Comparison of ENCODE assay signal across 26 mouse cellular contexts in genomic region chr8:110530008-110530762, GRCm38 (mm10).
DNase-seq lines count a peak whose midpoint lies in the region; ATAC-seq and TF ChIP-seq lines count a peak whose summit lies in the region.
"Had no signal": no experiment of that assay in that cellular context is flagged by ENCODE, and none has a peak within 500 bp of the region (broad histone marks: within the 10 kb centered on the region; RNA-seq: fewer than 3 reads in every experiment).

No protein-coding gene starts in this region.

- no peak for TF ChIP-seq CTCF in liver, adult 2 months (IDR thresholded peaks at IDR 0.05; ENCODE audit: low read depth, low read length)
- no peak for TF ChIP-seq CTCF in liver, postnatal 0 days (IDR thresholded peaks at IDR 0.05; ENCODE audit: low read depth)
- no peak for TF ChIP-seq CTCF in left cerebral cortex, adult 2 months (IDR thresholded peaks at IDR 0.05)

- no peak overlapping the region for H3K9ac ChIP-seq in liver, embryonic 11.5 days (ENCODE audit: low read depth, low read length)
- H3K9ac ChIP-seq in intestine, embryonic 16.5 days (ENCODE audit: low read depth, low read length), result no peak overlapping the region
- no peak overlapping the region for H3K9ac ChIP-seq in liver, adult 2 months (ENCODE audit: low read depth, low read length)
- no peak overlapping the region for H3K9ac ChIP-seq in liver, postnatal 0 days (replicated peaks)
- H3K9ac ChIP-seq: forebrain, embryonic 13.5 days; heart, embryonic 15.5 days; kidney, embryonic 15.5 days; liver, embryonic 14.5 days; neural tube, embryonic 12.5 days had no signal

- DNase-seq in liver, result peak; percentile 25
- DNase-seq in liver, embryonic 11.5 days (ENCODE audit: low spot score), result no peak
- DNase-seq in liver, adult 2 months (ENCODE audit: extremely low read depth, low read depth, low spot score), result peak; percentile 16
- DNase-seq in liver, postnatal 0 days, result peak; percentile 32
- no peak for DNase-seq in cerebellum, adult 8-10 months
- no peak for DNase-seq in left cerebral cortex, adult 2 months (ENCODE audit: extremely low spot score in 1 of 2, low spot score in 2 of 2)
- DNase-seq: adrenal gland, adult 2 months; adrenal gland, postnatal 36 days; B cell, adult 2 months; cerebellum, adult 2 months; cerebellum, postnatal 36 days; gastrocnemius, postnatal 10 days; layer of hippocampus, adult 9-11 months; lung, postnatal 14 days; right cerebral cortex, adult 18-20 months had no signal

- H3K27me3 ChIP-seq in liver, embryonic 11.5 days (replicated peaks; ENCODE audit: control insufficient read depth, insufficient read depth, low read length), result no peaks in the 10 kb centered on the region
- no peaks in the 10 kb centered on the region for H3K27me3 ChIP-seq in intestine, embryonic 16.5 days (replicated peaks; ENCODE audit: control insufficient read depth, insufficient read depth, low read length)
- no peaks in the 10 kb centered on the region for H3K27me3 ChIP-seq in liver, adult 2 months (ENCODE audit: control insufficient read depth, insufficient read depth, low read length)
- H3K27me3 ChIP-seq in liver, postnatal 0 days (ENCODE audit: insufficient read depth, low read length), result no peaks in the 10 kb centered on the region
- H3K27me3 ChIP-seq: CH12.LX; forebrain, embryonic 13.5 days; kidney, embryonic 15.5 days; neural tube, embryonic 12.5 days had no signal

- ATAC-seq in liver, embryonic 11.5 days (replicated peaks; ENCODE audit: low FRiP score), result no peak; the same call in 1 of the 2 replicates
- ATAC-seq in intestine, embryonic 16.5 days, result peak; percentile 73
- ATAC-seq in liver, postnatal 0 days, result peak; percentile 67
- ATAC-seq: activated CD4-positive, CD25-positive, alpha-beta regulatory T cell, adult 4 months; forebrain, embryonic 13.5 days; hindbrain, embryonic 16.5 days; midbrain, embryonic 16.5 days had no signal

- H3K27ac ChIP-seq in liver, embryonic 11.5 days (ENCODE audit: low read depth, low read length), result no peak overlapping the region
- no peak overlapping the region for H3K27ac ChIP-seq in intestine, embryonic 16.5 days (ENCODE audit: low read length)
- no peak overlapping the region for H3K27ac ChIP-seq in liver, adult 2 months (replicated peaks; ENCODE audit: insufficient read depth, low read depth, low read length)
- no peak overlapping the region for H3K27ac ChIP-seq in liver, postnatal 0 days (ENCODE audit: low read depth)
- no peak overlapping the region for H3K27ac ChIP-seq in left cerebral cortex, adult 2 months
- H3K27ac ChIP-seq: forebrain, embryonic 13.5 days; heart, embryonic 15.5 days; kidney, embryonic 15.5 days; liver, embryonic 14.5 days; midbrain, embryonic 10.5 days; neural tube, embryonic 12.5 days had no signal

- H3K4me3 ChIP-seq in liver, embryonic 11.5 days (ENCODE audit: low read depth, low read length), result no peak overlapping the region
- no peak overlapping the region for H3K4me3 ChIP-seq in intestine, embryonic 16.5 days (ENCODE audit: low read length)
- no peak overlapping the region for H3K4me3 ChIP-seq in liver, adult 2 months (ENCODE audit: insufficient read depth, low read depth, low read length)
- no peak overlapping the region for H3K4me3 ChIP-seq in liver, postnatal 0 days (ENCODE audit: low read depth, low read length)
- H3K4me3 ChIP-seq in left cerebral cortex, adult 2 months, result no peak overlapping the region
- H3K4me3 ChIP-seq: forebrain, embryonic 13.5 days; heart, embryonic 15.5 days; kidney, embryonic 15.5 days; midbrain, embryonic 10.5 days; neural tube, embryonic 12.5 days had no signal

- intact Hi-C loops in left cerebral cortex, adult 2 months (cut with DNase I), result no loop called here

- no peaks in the 10 kb centered on the region; the same call in 1 of the 2 replicates for H3K4me1 ChIP-seq in liver, embryonic 11.5 days (replicated peaks; ENCODE audit: control insufficient read depth, insufficient read depth, low read length)
- H3K4me1 ChIP-seq in intestine, embryonic 16.5 days (ENCODE audit: control insufficient read depth, insufficient read depth, low read length), result 0 out of 2 replicates have a peak, but pooled peaks cover 7% of the 10 kb centered on the region
- peaks cover 2% of the 10 kb centered on the region; the same call in 1 of the 2 replicates for H3K4me1 ChIP-seq in liver, adult 2 months (ENCODE audit: control insufficient read depth, insufficient read depth, low read length)
- H3K4me1 ChIP-seq in liver, postnatal 0 days (ENCODE audit: insufficient read depth), result 0 out of 2 replicates have a peak, but pooled peaks cover 4% of the 10 kb centered on the region
- H3K4me1 ChIP-seq: forebrain, embryonic 13.5 days; heart, embryonic 15.5 days; neural tube, embryonic 12.5 days had no signal

- WGBS in liver, embryonic 11.5 days, result 67% methylated on average over 8 of the region's 8 CpGs
- WGBS in intestine, embryonic 16.5 days, result 38% methylated on average over 8 of the region's 8 CpGs
- 18% methylated on average over 8 of the region's 8 CpGs for WGBS in liver, adult 2 months
- 47% methylated on average over 8 of the region's 8 CpGs for WGBS in liver, postnatal 0 days (ENCODE audit: insufficient replicate concordance)

- TF ChIP-seq EP300 in liver, postnatal 0 days (IDR thresholded peaks at IDR 0.05; ENCODE audit: low read depth), result peak; percentile 18; the same call in 1 of the 2 replicates

- no peaks in the 10 kb centered on the region for H3K79me2 ChIP-seq in liver, adult 2 months (ENCODE audit: control insufficient read depth, insufficient read depth, low read length)

- TF ChIP-seq POLR2A in liver, adult 2 months (IDR thresholded peaks at IDR 0.05; ENCODE audit: extremely low read depth, insufficient read depth, low read length), result no peak

- H3K4me2 ChIP-seq in liver, embryonic 11.5 days, result no peak overlapping the region
- no peak overlapping the region for H3K4me2 ChIP-seq in intestine, embryonic 16.5 days (ENCODE audit: low read depth, low read length)
- no peak overlapping the region for H3K4me2 ChIP-seq in liver, postnatal 0 days (ENCODE audit: low read depth, low read length)
- H3K4me2 ChIP-seq: forebrain, embryonic 13.5 days; heart, embryonic 15.5 days; kidney, embryonic 15.5 days; neural tube, embryonic 12.5 days had no signal

- H3K9me3 ChIP-seq in liver, embryonic 11.5 days (ENCODE audit: control insufficient read depth, low read length), result no peaks in the 10 kb centered on the region
- H3K9me3 ChIP-seq in intestine, embryonic 16.5 days (ENCODE audit: control insufficient read depth, low read length), result no peaks in the 10 kb centered on the region
- no peaks in the 10 kb centered on the region for H3K9me3 ChIP-seq in liver, postnatal 0 days (ENCODE audit: low read length)
- H3K9me3 ChIP-seq: forebrain, embryonic 13.5 days; heart, embryonic 15.5 days; kidney, embryonic 15.5 days; midbrain, embryonic 10.5 days; neural tube, embryonic 12.5 days had no signal

- H3K36me3 ChIP-seq in liver, embryonic 11.5 days (ENCODE audit: control insufficient read depth, insufficient read depth, low read length), result no peaks in the 10 kb centered on the region
- no peaks in the 10 kb centered on the region for H3K36me3 ChIP-seq in intestine, embryonic 16.5 days (ENCODE audit: control insufficient read depth, insufficient read depth, low read length)
- H3K36me3 ChIP-seq in liver, adult 2 months (ENCODE audit: control insufficient read depth, insufficient read depth, low read length), result no peaks in the 10 kb centered on the region
- no peaks in the 10 kb centered on the region for H3K36me3 ChIP-seq in liver, postnatal 0 days (replicated peaks; ENCODE audit: insufficient read depth, low read length)
- H3K36me3 ChIP-seq: heart, embryonic 15.5 days; kidney, embryonic 15.5 days; midbrain, embryonic 10.5 days; neural tube, embryonic 12.5 days had no signal

Comparison
In these comparisons a context has a peak if more than half of its experiments do, and no peak if none do; other contexts are left out.
1. DNase-seq: peak in liver (single experiment), liver, adult 2 months (single experiment) and liver, postnatal 0 days (single experiment); none in liver, embryonic 11.5 days (single experiment), cerebellum, adult 8-10 months (single experiment) and left cerebral cortex, adult 2 months (0 of 2).